Mouse (Mus musculus) right cerebral cortex, postnatal 25 days (tissue): ENCODE measurements around the gene Clrn2.
A peak's percentile ranks its signal among the peaks of the same experiment; 100 is the strongest.

ENCODE experiments used
- DNase-seq: peaks from one replicate; pipeline ENCODE4 v3.0.0; 2022

Clrn2 gene

GRCm38 (mm10) chr5:45454456-45454855, 905 bp downstream of the Clrn2 start:
- DNase-seq, result no peak

- no peak for DNase-seq
Measured at GRCm38 (mm10) chr5:45472880-45473450, 19.4 kb downstream of the Clrn2 start.

GRCm38 (mm10) chr5:45473521-45473920, 20.0 kb downstream of the Clrn2 start:
- no peak for DNase-seq

GRCm38 (mm10) chr5:45474215-45474614, 20.7 kb downstream of the Clrn2 start:
- no peak for DNase-seq

GRCm38 (mm10) chr5:45474758-45475157, 21.2 kb downstream of the Clrn2 start:
- no peak for DNase-seq

GRCm38 (mm10) chr5:45475771-45476170, 22.2 kb downstream of the Clrn2 start:
- DNase-seq, result no peak

- no peak for DNase-seq
Measured at GRCm38 (mm10) chr5:45476288-45476687, 22.7 kb downstream of the Clrn2 start.

- no peak for DNase-seq
Measured at GRCm38 (mm10) chr5:45477601-45478000, 24.1 kb downstream of the Clrn2 start.

GRCm38 (mm10) chr5:45480066-45480465, 26.5 kb downstream of the Clrn2 start:
- DNase-seq, result no peak

GRCm38 (mm10) chr5:45481125-45481524, 27.6 kb downstream of the Clrn2 start:
- DNase-seq, result no peak

GRCm38 (mm10) chr5:45482607-45483006, 29.1 kb downstream of the Clrn2 start:
- DNase-seq, result no peak

GRCm38 (mm10) chr5:45483654-45484053, 30.1 kb downstream of the Clrn2 start:
- no peak for DNase-seq

- DNase-seq, result no peak
Measured at GRCm38 (mm10) chr5:45491776-45492175, 38.2 kb downstream of the Clrn2 start.

- DNase-seq, result peak; percentile 97
Measured at GRCm38 (mm10) chr5:45493191-45494092, 39.9 kb downstream of the Clrn2 start, which contains the start of gene Lap3. Gene Lap3 (plus strand): TSS chr5:45493374.

- DNase-seq, result no peak
Measured at GRCm38 (mm10) chr5:45494093-45494755, 40.7 kb downstream of the Clrn2 start.

- no peak for DNase-seq
Measured at GRCm38 (mm10) chr5:45495429-45495975, 42.0 kb downstream of the Clrn2 start.

GRCm38 (mm10) chr5:45496042-45496441, 42.5 kb downstream of the Clrn2 start:
- no peak for DNase-seq

GRCm38 (mm10) chr5:45496479-45496878, 42.9 kb downstream of the Clrn2 start:
- DNase-seq, result no peak

GRCm38 (mm10) chr5:45496930-45497550, 43.5 kb downstream of the Clrn2 start:
- DNase-seq, result no peak

GRCm38 (mm10) chr5:45497564-45497963, 44.0 kb downstream of the Clrn2 start:
- no peak for DNase-seq

GRCm38 (mm10) chr5:45510071-45510470, 56.5 kb downstream of the Clrn2 start:
- no peak for DNase-seq

GRCm38 (mm10) chr5:45512908-45513307, 59.4 kb downstream of the Clrn2 start:
- DNase-seq, result no peak

- DNase-seq, result no peak
Measured at GRCm38 (mm10) chr5:45513511-45513910, 60.0 kb downstream of the Clrn2 start.
